Mouse (Mus musculus) stomach, embryonic 15.5 days (tissue): ENCODE results near the gene Irf2bpl. TPM values are rescaled to one million over a fixed set of nuclear protein-coding genes. Genes with fewer than 3 reads are reported as not detected.

Experiments used
- ATAC-seq: fragments of 200-750 bp; cut with Nextera tagmentation; 2 replicates; pipeline ENCODE4 v1.8.0; 2017; ENCODE audit warnings: low read depth, moderate number of reproducible peaks, moderate TSS enrichment; ENCODE audit not compliant: insufficient read depth, low FRiP score
- H3K27ac ChIP-seq: fragments of 300-500 bp; sonication (generic); 2 replicates; pipeline ENCODE4 v1.5.1; 2015; ENCODE audit warnings: mild to moderate bottlenecking, inconsistent platforms
- H3K27me3 ChIP-seq: fragments of 300-500 bp; sonication (generic); replicated peaks from 2 replicates; pipeline ENCODE4 v1.6.1; 2015; ENCODE audit warnings: inconsistent platforms
- H3K36me3 ChIP-seq: fragments of 300-500 bp; sonication (generic); 2 replicates; pipeline ENCODE4 v1.6.1; 2015; ENCODE audit warnings: inconsistent platforms
- H3K4me1 ChIP-seq: fragments of 300-500 bp; sonication (generic); 2 replicates; pipeline ENCODE4 v1.6.1; 2015; ENCODE audit warnings: inconsistent platforms
- H3K4me2 ChIP-seq: fragments of 300-500 bp; sonication (generic); 2 replicates; pipeline ENCODE4 v1.6.1; 2015; ENCODE audit warnings: mild to moderate bottlenecking, inconsistent platforms
- H3K4me3 ChIP-seq: fragments of 300-500 bp; sonication (generic); replicated peaks from 2 replicates; pipeline ENCODE4 v1.5.1; 2015; ENCODE audit warnings: inconsistent platforms
- H3K9ac ChIP-seq: fragments of 300-500 bp; sonication (generic); 2 replicates; pipeline ENCODE4 v1.6.1; 2015; ENCODE audit warnings: inconsistent platforms
- H3K9me3 ChIP-seq: fragments of 300-500 bp; sonication (generic); 2 replicates; pipeline ENCODE4 v1.6.1; 2016; ENCODE audit warnings: inconsistent platforms
- WGBS: fragments of 180-500 bp; shearing (Covaris S2); methylation state at CpG from one replicate; pipeline ENCODE4 v1.1.7; 2015; 5-methylcytosine and 5-hydroxymethylcytosine counted together
- polyA plus RNA-seq: library from polyadenylated mRNA; unstranded; fragments of >200 nt; fragmentation: Nextera tagmentation; extraction: Ambion mirVana; gene quantifications from 2 replicates; pipeline ENCODE4 v1.2.1, GENCODE M21; 2015

Irf2bpl gene
- polyA plus RNA-seq, 1 experiment from 2014 or later: 29.3 TPM

DNA sequence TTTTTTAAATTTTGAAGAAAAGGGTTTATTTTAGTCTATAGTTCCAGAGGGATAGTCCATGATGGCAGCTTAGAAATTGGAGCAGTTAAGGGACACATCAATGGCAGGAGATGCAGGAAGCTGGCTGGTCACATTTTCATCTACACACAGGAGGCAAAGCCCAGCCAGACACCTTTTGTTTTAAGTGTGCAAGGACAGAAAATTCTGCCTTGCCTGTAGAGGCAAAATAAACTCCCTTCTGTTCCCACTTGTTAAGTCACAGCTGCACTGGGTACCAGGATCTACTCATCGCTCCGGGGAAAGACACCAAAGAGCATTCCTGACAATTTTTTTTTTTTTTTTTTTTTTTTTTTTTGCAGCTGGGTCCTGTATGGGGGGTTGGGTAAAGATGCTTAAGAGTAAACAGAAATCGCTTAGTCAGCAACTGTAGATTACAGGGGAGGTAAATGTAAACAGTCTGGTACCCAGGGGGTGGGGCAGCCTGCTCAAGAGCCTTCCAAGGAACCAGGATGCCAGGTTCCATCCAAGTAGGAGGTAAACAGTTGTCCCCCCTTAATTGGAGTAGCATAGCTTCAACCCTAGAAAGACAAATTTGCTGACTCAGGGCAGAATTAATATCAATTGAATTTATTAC lies 4.4 kb downstream of the Irf2bpl start:
- Histone ChIP-seq H3K27me3 (no peaks in the 10 kb centered on the region), H3K36me3 (no peaks in the 10 kb centered on the region), H3K4me3 (no peak overlapping the region), H3K4me2 (0 out of 2 replicates have a peak overlapping the region, but pooled peaks have one; percentile 19), H3K9me3 (no peaks in the 10 kb centered on the region), H3K27ac (no peak overlapping the region), H3K4me1 (peaks cover 28% of the 10 kb centered on the region), H3K9ac (no peak overlapping the region)
- no peak for ATAC-seq
- WGBS: 51% methylated on average over 3 of the region's 3 CpGs

- Histone ChIP-seq H3K36me3 (no peaks in the 10 kb centered on the region), H3K27ac (no peak overlapping the region), H3K4me3 (no peak overlapping the region), H3K9ac (no peak overlapping the region), H3K9me3 (no peaks in the 10 kb centered on the region), H3K4me2 (no peak overlapping the region), H3K27me3 (no peaks in the 10 kb centered on the region), H3K4me1 (peaks cover 26% of the 10 kb centered on the region)
- ATAC-seq: no peak
- 57% methylated on average over 6 of the region's 6 CpGs for WGBS
These were observed 5.0 kb downstream of the Irf2bpl start for GRCm38 (mm10) chr12:86879446-86880085.

DNA sequence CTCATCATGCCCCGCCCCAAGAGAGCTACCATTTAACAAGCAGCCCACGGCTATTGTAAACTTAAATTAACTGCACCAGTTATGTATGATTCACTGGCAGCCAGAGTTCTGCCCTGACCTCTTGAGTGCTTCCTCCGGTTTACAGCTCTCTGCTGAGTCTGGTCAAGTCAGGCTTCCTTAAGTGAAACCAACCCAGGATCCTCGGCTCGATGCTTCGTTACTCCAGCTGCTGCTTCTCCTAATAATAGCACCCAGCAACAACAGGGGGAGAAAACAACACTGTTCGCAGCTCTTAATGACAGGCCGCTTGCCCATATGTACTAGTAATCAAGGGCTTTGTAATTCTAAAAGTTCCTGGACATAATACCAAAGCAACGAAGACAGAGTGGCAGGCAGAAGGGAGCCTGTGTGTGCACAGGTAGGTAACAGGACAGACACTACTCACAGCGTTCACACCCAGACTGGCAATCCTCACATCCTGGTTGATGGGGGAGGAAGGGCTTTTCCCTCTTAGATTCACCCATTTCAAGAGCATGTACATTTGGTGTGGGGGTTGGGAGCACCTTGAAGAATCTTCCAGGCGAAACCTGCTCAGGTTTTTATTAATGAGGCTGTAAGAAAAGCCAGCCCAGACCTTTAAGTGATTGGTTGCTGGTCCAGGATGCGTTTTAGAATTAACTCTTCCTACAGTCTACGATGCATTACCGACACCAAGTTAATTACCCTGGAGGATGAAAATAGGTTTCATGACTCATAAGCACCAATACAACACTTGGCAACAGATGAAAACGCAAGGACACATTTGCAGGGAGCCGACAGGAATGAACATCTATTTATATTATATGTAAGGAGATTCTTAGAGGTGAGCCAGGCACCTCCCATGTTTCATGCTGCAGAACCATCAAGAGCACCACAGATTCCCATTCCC lies 5.9 kb downstream of the Irf2bpl start:
- H3K9ac ChIP-seq: no peak overlapping the region

GRCm38 (mm10) chr12:86876981-86877380 lies 7.6 kb downstream of the Irf2bpl start:
- no peak for ATAC-seq
- H3K27ac ChIP-seq: no peak overlapping the region

More for the DNA sequence above, 5.9 kb downstream of the Irf2bpl start:
- H3K4me2 ChIP-seq: no peak overlapping the region
- H3K27ac ChIP-seq: peak overlapping the region; percentile 50
- ATAC-seq: no peak
- peaks cover 26% of the 10 kb centered on the region for H3K4me1 ChIP-seq
- no peaks in the 10 kb centered on the region for H3K9me3 ChIP-seq
- H3K4me3 ChIP-seq: no peak overlapping the region
- 49% methylated on average over 16 of the region's 16 CpGs for WGBS
- H3K27me3 ChIP-seq: no peaks in the 10 kb centered on the region
- H3K36me3 ChIP-seq: no peaks in the 10 kb centered on the region

DNA sequence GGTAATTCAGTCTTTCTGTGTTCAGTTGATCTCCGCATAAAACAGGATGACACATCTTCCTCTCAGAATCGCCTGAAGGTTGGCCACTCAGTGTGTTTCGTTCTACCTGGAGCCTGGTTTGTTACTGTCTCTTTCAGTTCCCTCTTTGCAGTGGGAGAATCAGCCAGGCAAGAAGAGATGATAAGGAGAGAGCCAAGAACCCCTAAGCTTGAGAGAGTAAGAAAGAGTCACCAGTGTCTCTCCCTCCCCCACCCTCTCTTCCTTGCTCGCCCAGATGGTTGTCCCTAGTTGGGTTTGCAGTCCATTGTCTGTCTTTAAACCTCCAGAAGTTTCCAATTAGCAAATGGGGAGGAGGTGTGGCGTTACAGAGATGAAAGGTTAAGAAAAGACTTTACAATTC lies 8.5 kb downstream of the Irf2bpl start:
- no peaks in the 10 kb centered on the region for H3K36me3 ChIP-seq
- H3K9ac ChIP-seq: no peak overlapping the region
- H3K9me3 ChIP-seq: no peaks in the 10 kb centered on the region
- no peak overlapping the region for H3K4me3 ChIP-seq
- peaks cover 28% of the 10 kb centered on the region for H3K4me1 ChIP-seq
- no peak overlapping the region for H3K27ac ChIP-seq
- ATAC-seq: no peak
- no peaks in the 10 kb centered on the region for H3K27me3 ChIP-seq
- H3K4me2 ChIP-seq: no peak overlapping the region
- WGBS: 83% methylated on average over 5 of the region's 5 CpGs

More at GRCm38 (mm10) chr12:86876981-86877380, 7.6 kb downstream of the Irf2bpl start:
- 87% methylated on average over 4 of the region's 4 CpGs for WGBS
- Histone ChIP-seq H3K27me3 (no peaks in the 10 kb centered on the region), H3K4me2 (no peak overlapping the region), H3K4me1 (peaks cover 29% of the 10 kb centered on the region), H3K4me3 (no peak overlapping the region), H3K9ac (no peak overlapping the region), H3K9me3 (no peaks in the 10 kb centered on the region), H3K36me3 (no peaks in the 10 kb centered on the region)

GRCm38 (mm10) chr12:86872335-86873040 lies 12.1 kb downstream of the Irf2bpl start:
- peaks cover 9% of the 10 kb centered on the region for H3K4me1 ChIP-seq
- 61% methylated on average over 9 of the region's 9 CpGs for WGBS
- H3K9me3 ChIP-seq: no peaks in the 10 kb centered on the region
- H3K4me2 ChIP-seq: no peak overlapping the region
- no peaks in the 10 kb centered on the region for H3K36me3 ChIP-seq
- H3K4me3 ChIP-seq: no peak overlapping the region
- ATAC-seq: peak; percentile 64
- H3K27me3 ChIP-seq: no peaks in the 10 kb centered on the region
- peak overlapping the region; percentile 33; the same call in 1 of the 2 replicates for H3K27ac ChIP-seq
- H3K9ac ChIP-seq: no peak overlapping the region

DNA sequence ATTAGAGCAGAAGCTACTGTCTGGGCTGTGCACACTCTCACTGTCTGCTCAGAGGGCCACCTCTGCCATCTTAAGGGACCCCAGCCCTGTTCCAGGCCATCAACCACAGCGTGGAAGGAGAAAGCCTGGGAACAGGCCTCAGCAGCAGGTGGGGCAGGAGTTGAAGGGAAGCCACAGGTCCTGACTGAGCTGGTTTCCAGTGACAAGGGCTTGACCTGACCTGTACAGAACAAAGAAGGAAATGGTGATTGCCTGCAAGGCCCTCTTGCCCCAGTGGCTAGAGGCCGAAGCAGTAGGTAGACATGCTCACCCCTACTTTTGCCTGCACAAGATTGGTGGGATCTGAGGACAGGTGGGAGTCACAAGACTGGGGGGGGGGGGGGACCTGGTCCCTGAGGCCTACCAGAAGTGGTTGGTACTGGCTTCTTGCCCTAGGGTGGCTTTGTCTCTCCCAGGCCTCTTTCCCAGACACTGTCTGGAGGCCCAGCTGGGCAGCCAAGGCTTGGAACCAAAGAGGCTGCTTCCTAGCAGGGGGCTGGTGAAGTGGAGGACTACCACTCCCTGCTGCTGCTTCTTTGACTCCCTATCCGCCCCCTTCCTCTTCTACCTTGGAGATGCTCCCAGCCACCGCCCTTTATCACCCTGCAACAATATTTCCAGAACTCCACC lies 12.8 kb downstream of the Irf2bpl start:
- Histone ChIP-seq H3K4me3 (no peak overlapping the region), H3K27ac (peak overlapping the region; percentile 33; the same call in 1 of the 2 replicates), H3K4me1 (peaks cover 9% of the 10 kb centered on the region), H3K9me3 (no peaks in the 10 kb centered on the region), H3K4me2 (no peak overlapping the region), H3K36me3 (no peaks in the 10 kb centered on the region), H3K9ac (no peak overlapping the region), H3K27me3 (no peaks in the 10 kb centered on the region)
- ATAC-seq: no peak
- 67% methylated on average over 4 of the region's 4 CpGs for WGBS

DNA sequence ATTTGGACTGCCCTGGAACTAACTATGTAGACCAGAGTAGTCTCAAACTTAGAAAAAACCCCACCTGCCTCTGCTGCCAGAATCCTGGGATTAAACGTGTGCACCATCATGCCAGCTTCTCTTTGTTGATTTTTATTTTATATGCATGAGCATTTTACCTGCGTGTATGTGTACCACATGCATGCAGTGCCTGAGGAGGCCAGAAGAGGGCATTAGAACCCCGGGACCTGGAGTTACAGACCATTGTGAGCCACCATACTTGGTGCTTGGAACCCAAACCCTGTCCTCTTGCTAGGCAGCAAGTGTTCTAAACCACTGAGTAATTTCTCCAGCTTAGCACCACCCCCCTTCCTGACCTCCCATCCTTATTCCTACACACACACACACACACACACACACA lies 13.6 kb downstream of the Irf2bpl start:
- no peak for ATAC-seq
- Histone ChIP-seq H3K4me3 (no peak overlapping the region), H3K27ac (no peak overlapping the region), H3K4me1 (peaks cover 9% of the 10 kb centered on the region), H3K36me3 (no peaks in the 10 kb centered on the region), H3K9ac (no peak overlapping the region), H3K4me2 (no peak overlapping the region), H3K27me3 (no peaks in the 10 kb centered on the region), H3K9me3 (no peaks in the 10 kb centered on the region)
- WGBS: 89% methylated on average over 3 of the region's 3 CpGs

DNA sequence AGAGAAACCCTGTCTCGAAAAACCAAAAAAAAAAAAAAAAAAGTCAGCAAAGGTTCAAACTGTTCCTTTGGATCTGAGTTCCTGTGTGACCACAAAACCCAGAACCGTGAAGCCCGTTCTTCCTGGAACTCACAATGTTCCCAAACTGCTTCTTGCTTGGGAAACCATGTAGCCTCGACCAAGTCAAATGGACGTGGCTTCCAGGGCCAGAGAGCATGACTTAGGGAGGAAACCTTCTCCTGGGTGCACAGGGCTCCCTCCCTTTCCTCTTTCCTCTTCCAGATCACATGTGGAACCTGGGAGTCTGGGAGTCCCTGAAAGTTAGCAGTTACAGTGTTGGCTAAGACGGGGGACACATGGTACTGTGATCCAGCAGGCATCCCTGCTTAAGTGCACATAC lies 14.8 kb downstream of the Irf2bpl start:
- Histone ChIP-seq H3K9me3 (no peaks in the 10 kb centered on the region), H3K36me3 (no peaks in the 10 kb centered on the region), H3K4me1 (peaks cover 9% of the 10 kb centered on the region), H3K4me2 (no peak overlapping the region), H3K27ac (no peak overlapping the region), H3K27me3 (no peaks in the 10 kb centered on the region), H3K9ac (no peak overlapping the region), H3K4me3 (no peak overlapping the region)
- WGBS: 88% methylated on average over 6 of the region's 6 CpGs
- no peak for ATAC-seq

- Histone ChIP-seq H3K27ac (peak overlapping the region; percentile 81), H3K27me3 (no peaks in the 10 kb centered on the region), H3K36me3 (no peaks in the 10 kb centered on the region), H3K4me1 (peaks cover 7% of the 10 kb centered on the region), H3K9ac (no peak overlapping the region), H3K4me2 (peak overlapping the region; percentile 17; the same call in 1 of the 2 replicates), H3K4me3 (no peak overlapping the region), H3K9me3 (no peaks in the 10 kb centered on the region)
- WGBS: 38% methylated on average over 14 of the region's 14 CpGs
- ATAC-seq: peak; percentile 78
These were observed 17.1 kb downstream of the Irf2bpl start for GRCm38 (mm10) chr12:86867271-86868223.
